Mouse (Mus musculus) midbrain, embryonic 16.5 days (tissue): ENCODE data around the gene Lect2. TPM values are rescaled to one million over a fixed set of nuclear protein-coding genes. Genes with fewer than 3 reads are reported as not detected.

Experiments used
- ATAC-seq: fragments of 200-750 bp; cut with Nextera tagmentation; 2 replicates; pipeline ENCODE4 v1.8.0; 2017; ENCODE audit warnings: moderate TSS enrichment
- H3K27ac ChIP-seq: fragments of 300-500 bp; sonication (generic); 2 replicates; pipeline ENCODE4 v1.5.1; 2014; ENCODE audit warnings: mild to moderate bottlenecking, low read length, mixed read lengths
- H3K27me3 ChIP-seq: fragments of 300-500 bp; sonication (generic); 2 replicates; pipeline ENCODE4 v1.6.1; 2014; ENCODE audit warnings: low read depth, low read length, mixed read lengths; ENCODE audit not compliant: control insufficient read depth, insufficient read depth
- H3K36me3 ChIP-seq: fragments of 300-500 bp; sonication (generic); 2 replicates; pipeline ENCODE4 v1.6.1; 2014; ENCODE audit warnings: mild to moderate bottlenecking, low read length, moderate library complexity, mixed read lengths; ENCODE audit not compliant: control insufficient read depth, insufficient read depth
- H3K4me1 ChIP-seq: fragments of 300-500 bp; sonication (generic); 2 replicates; pipeline ENCODE4 v1.6.1; 2014; ENCODE audit warnings: mild to moderate bottlenecking, low read length, mixed read lengths; ENCODE audit not compliant: control insufficient read depth, insufficient read depth
- H3K4me2 ChIP-seq: fragments of 300-500 bp; sonication (generic); 2 replicates; pipeline ENCODE4 v1.6.1; 2014; ENCODE audit warnings: mild to moderate bottlenecking, low read length, mixed read lengths
- H3K4me3 ChIP-seq: fragments of 300-500 bp; sonication (generic); 2 replicates; pipeline ENCODE4 v1.5.1; 2014; ENCODE audit warnings: low read depth, mild to moderate bottlenecking, low read length, moderate library complexity, mixed read lengths
- H3K9ac ChIP-seq: fragments of 300-500 bp; sonication (generic); 2 replicates; pipeline ENCODE4 v1.6.1; 2014; ENCODE audit warnings: low read depth, low read length, mixed read lengths
- H3K9me3 ChIP-seq: fragments of 300-500 bp; sonication (generic); replicated peaks from 2 replicates; pipeline ENCODE4 v1.6.1; 2014; ENCODE audit warnings: mild to moderate bottlenecking, low read length, mixed read lengths; ENCODE audit not compliant: control insufficient read depth, poor library complexity, severe bottlenecking
- WGBS: fragments of 180-500 bp; shearing (Covaris S2); extraction: QIAGEN DNeasy Blood & Tissue Kit; methylation state at CpG from one replicate; pipeline ENCODE4 v1.1.7; 2014; 5-methylcytosine and 5-hydroxymethylcytosine counted together
- polyA plus RNA-seq: library from polyadenylated mRNA; unstranded; fragments of >200 nt; fragmentation: Nextera tagmentation; extraction: Ambion mirVana; gene quantifications from 2 replicates; pipeline ENCODE4 v1.2.1, GENCODE M21; 2015

Gene Lect2
- polyA plus RNA-seq, 1 experiment from 2014 or later: not detected

DNA sequence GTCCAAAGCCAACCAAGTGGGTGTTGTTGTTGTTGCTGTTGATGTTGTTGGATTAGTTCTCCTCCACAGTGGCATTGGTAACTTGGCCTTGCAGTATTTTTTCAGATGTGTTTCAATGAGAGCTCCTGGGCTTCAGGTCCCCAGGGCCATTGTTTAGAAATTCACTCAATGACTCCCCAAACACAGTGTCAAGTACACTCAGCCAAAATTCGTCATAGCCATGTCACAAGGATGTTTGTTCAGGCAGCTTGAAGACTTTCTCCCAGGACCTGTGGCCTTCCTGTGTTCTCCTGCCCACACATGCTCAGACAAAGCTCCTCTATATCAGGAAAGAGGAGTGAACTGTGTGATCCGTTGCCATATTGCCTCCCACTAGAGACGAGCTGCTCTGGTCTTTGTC is 37.7 kb upstream of the Lect2 start:
- no peak overlapping the region for H3K9ac ChIP-seq
- H3K4me1 ChIP-seq: peaks cover 12% of the 10 kb centered on the region
- ATAC-seq: no peak
- H3K36me3 ChIP-seq: no peaks in the 10 kb centered on the region
- no peak overlapping the region for H3K4me2 ChIP-seq
- no peaks in the 10 kb centered on the region for H3K9me3 ChIP-seq
- no peak overlapping the region for H3K27ac ChIP-seq
- no peaks in the 10 kb centered on the region for H3K27me3 ChIP-seq
- no peak overlapping the region for H3K4me3 ChIP-seq
- 88% methylated on average over 3 of the region's 3 CpGs for WGBS

- Histone ChIP-seq H3K9me3 (no peaks in the 10 kb centered on the region), H3K4me3 (no peak overlapping the region), H3K4me1 (peaks cover 12% of the 10 kb centered on the region), H3K27ac (no peak overlapping the region), H3K9ac (no peak overlapping the region), H3K27me3 (no peaks in the 10 kb centered on the region), H3K4me2 (no peak overlapping the region), H3K36me3 (no peaks in the 10 kb centered on the region)
- ATAC-seq: no peak
- WGBS: 18% methylated on average over 3 of the region's 3 CpGs
Observed at GRCm38 (mm10) chr13:56582720-56583119, 34.4 kb upstream of the Lect2 start.

- ATAC-seq: peak; percentile 84; the same call in 1 of the 2 replicates
- Histone ChIP-seq H3K4me1 (peaks cover 12% of the 10 kb centered on the region), H3K27ac (peak overlapping the region; percentile 67), H3K9ac (peak overlapping the region; percentile 49; the same call in 1 of the 2 replicates), H3K4me3 (no peak overlapping the region), H3K36me3 (no peaks in the 10 kb centered on the region), H3K27me3 (no peaks in the 10 kb centered on the region), H3K4me2 (peak overlapping the region; percentile 20; the same call in 1 of the 2 replicates), H3K9me3 (no peaks in the 10 kb centered on the region)
- 2% methylated on average over 6 of the region's 6 CpGs for WGBS
Observed at GRCm38 (mm10) chr13:56581961-56582434, 33.7 kb upstream of the Lect2 start.

GRCm38 (mm10) chr13:56581512-56581911 is 33.2 kb upstream of the Lect2 start:
- Histone ChIP-seq H3K9ac (no peak overlapping the region), H3K27ac (no peak overlapping the region), H3K4me1 (peaks cover 12% of the 10 kb centered on the region), H3K36me3 (no peaks in the 10 kb centered on the region), H3K27me3 (no peaks in the 10 kb centered on the region), H3K4me2 (no peak overlapping the region), H3K9me3 (no peaks in the 10 kb centered on the region), H3K4me3 (no peak overlapping the region)
- WGBS: 9% methylated on average over 3 of the region's 3 CpGs
- no peak; the same call in 1 of the 2 replicates for ATAC-seq

DNA sequence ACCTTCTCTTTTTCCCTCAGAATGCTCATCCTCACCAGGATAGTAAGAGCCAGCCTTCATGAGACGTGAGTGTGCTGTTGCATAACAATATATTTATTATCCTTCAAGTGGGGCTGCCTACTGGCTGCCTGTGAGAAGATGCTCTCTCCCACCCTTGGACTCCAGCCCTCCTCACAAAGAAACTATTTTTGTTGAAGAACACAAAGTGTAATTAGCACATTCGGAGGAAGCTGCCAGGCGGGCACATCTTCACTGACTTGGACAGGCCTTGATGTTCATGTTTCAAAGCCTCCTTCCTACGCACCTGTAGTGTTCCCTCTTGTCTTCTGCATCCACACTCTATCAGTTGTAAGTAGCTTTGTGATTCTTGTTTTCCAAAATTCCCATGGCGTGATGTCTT is 32.1 kb upstream of the Lect2 start:
- 77% methylated on average over 5 of the region's 5 CpGs for WGBS

GRCm38 (mm10) chr13:56578097-56578496 is 29.8 kb upstream of the Lect2 start:
- H3K27me3 ChIP-seq: no peaks in the 10 kb centered on the region
- H3K27ac ChIP-seq: no peak overlapping the region
- no peak for ATAC-seq
- no peak overlapping the region for H3K9ac ChIP-seq
- no peak overlapping the region for H3K4me3 ChIP-seq
- peaks cover 12% of the 10 kb centered on the region for H3K4me1 ChIP-seq
- H3K4me2 ChIP-seq: no peak overlapping the region
- no peaks in the 10 kb centered on the region for H3K9me3 ChIP-seq
- 84% methylated on average over 5 of the region's 5 CpGs for WGBS
- H3K36me3 ChIP-seq: no peaks in the 10 kb centered on the region

More for the DNA sequence above, 32.1 kb upstream of the Lect2 start:
- H3K36me3 ChIP-seq: no peaks in the 10 kb centered on the region
- no peak for ATAC-seq
- H3K4me1 ChIP-seq: peaks cover 12% of the 10 kb centered on the region
- H3K27ac ChIP-seq: no peak overlapping the region
- H3K4me2 ChIP-seq: no peak overlapping the region
- no peak overlapping the region for H3K4me3 ChIP-seq
- H3K9ac ChIP-seq: no peak overlapping the region
- no peaks in the 10 kb centered on the region for H3K9me3 ChIP-seq
- H3K27me3 ChIP-seq: no peaks in the 10 kb centered on the region

DNA sequence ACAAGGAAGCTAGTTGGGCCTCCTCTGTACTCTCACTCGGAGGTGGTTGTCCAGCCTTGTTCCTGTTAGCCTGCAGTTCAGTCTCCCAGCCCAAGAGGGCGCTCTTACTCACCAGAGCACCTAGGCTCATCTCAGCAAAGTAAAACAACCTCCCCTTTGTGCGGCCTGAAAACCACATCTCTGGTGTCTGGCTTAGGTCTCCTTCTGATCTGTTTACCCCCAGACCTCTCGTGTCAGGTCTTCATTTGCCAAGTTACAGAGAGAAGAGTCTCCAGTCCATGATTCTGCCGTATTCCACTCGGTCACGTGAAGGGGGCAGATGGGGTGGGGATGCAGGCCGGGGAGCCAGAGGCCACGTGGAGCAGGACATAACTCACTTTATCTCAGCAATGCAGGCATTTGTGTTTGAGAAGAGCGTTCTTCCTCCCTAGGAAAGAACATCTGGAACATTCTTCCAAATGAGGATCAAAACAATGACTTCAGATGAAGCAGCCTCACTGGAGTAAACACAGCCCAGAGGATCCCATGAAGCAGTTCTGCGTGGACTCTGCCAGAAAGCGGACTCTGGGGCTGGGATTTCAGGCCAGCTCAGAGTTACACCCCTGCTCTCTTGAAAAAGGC is 27.5 kb upstream of the Lect2 start:
- no peaks in the 10 kb centered on the region for H3K36me3 ChIP-seq
- H3K4me3 ChIP-seq: no peak overlapping the region
- H3K4me2 ChIP-seq: no peak overlapping the region
- WGBS: 70% methylated on average over 12 of the region's 12 CpGs
- no peaks in the 10 kb centered on the region for H3K9me3 ChIP-seq
- no peak overlapping the region for H3K27ac ChIP-seq
- H3K9ac ChIP-seq: no peak overlapping the region
- H3K4me1 ChIP-seq: no peaks in the 10 kb centered on the region
- ATAC-seq: no peak
- no peaks in the 10 kb centered on the region for H3K27me3 ChIP-seq

- ATAC-seq: no peak
- WGBS: 73% methylated on average over 4 of the region's 4 CpGs
Observed at GRCm38 (mm10) chr13:56575074-56575473, 26.8 kb upstream of the Lect2 start.

DNA sequence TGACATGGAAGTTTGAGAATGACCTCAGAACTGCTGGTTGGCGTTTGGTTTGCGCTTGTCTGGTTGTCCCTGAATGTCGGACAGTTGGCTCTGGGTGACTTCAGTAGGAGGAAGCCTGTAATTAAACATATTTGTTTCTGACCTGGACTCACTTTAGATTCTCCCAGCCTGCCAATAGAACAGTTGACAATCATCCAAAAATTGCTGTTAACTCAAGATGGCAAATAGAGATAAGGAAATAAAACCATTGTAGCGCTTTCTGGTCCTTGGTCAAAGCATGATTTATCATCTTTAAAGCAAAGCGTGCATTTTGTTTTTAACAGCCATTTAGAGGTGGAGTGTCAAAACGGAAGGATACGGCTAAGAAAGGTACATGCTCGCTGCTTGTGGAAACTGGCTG is 23.3 kb upstream of the Lect2 start:
- Histone ChIP-seq H3K9me3 (no peaks in the 10 kb centered on the region), H3K27ac (no peak overlapping the region), H3K4me2 (no peak overlapping the region), H3K36me3 (no peaks in the 10 kb centered on the region), H3K4me1 (peaks cover under 1% of the 10 kb centered on the region; the same call in 1 of the 2 replicates), H3K27me3 (no peaks in the 10 kb centered on the region), H3K4me3 (no peak overlapping the region), H3K9ac (no peak overlapping the region)
- no peak for ATAC-seq
- WGBS: 90% methylated on average over 8 of the region's 8 CpGs

More at GRCm38 (mm10) chr13:56575074-56575473, 26.8 kb upstream of the Lect2 start:
- Histone ChIP-seq H3K27me3 (no peaks in the 10 kb centered on the region), H3K27ac (no peak overlapping the region), H3K4me1 (no peaks in the 10 kb centered on the region), H3K4me3 (no peak overlapping the region), H3K9ac (no peak overlapping the region), H3K9me3 (no peaks in the 10 kb centered on the region), H3K4me2 (no peak overlapping the region), H3K36me3 (no peaks in the 10 kb centered on the region)
